Mouse (Mus musculus) liver, embryonic 13.5 days (tissue): Measurements from ENCODE around the gene C2cd2l. TPM values are rescaled to one million over a fixed set of nuclear protein-coding genes. Genes with fewer than 3 reads are reported as not detected.
"Not testable (repeated sequence)": the region's sequence is repeated elsewhere in the genome, so short reads cannot be mapped to it uniquely, and the experiment has no call there.

Experiments used
- ATAC-seq: fragments of 200-750 bp; cut with Nextera tagmentation; 2 replicates; pipeline ENCODE4 v1.8.0; 2017; ENCODE audit warnings: low read depth, mild to moderate bottlenecking, moderate number of reproducible peaks, moderate library complexity
- DNase-seq: peaks from one replicate; pipeline ENCODE4 v3.0.0; 2022
- H3K27ac ChIP-seq: fragments of 300-500 bp; sonication (generic); 2 replicates; pipeline ENCODE4 v1.5.1; 2015; ENCODE audit warnings: moderate library complexity, mild to moderate bottlenecking, inconsistent platforms
- H3K27me3 ChIP-seq: fragments of 300-500 bp; sonication (generic); 2 replicates; pipeline ENCODE4 v1.6.1; 2015; ENCODE audit warnings: mild to moderate bottlenecking, inconsistent platforms
- H3K36me3 ChIP-seq: fragments of 300-500 bp; sonication (generic); 2 replicates; pipeline ENCODE4 v1.6.1; 2015; ENCODE audit warnings: mild to moderate bottlenecking, inconsistent platforms
- H3K4me1 ChIP-seq: fragments of 300-500 bp; sonication (generic); replicated peaks from 2 replicates; pipeline ENCODE4 v1.6.1; 2015; ENCODE audit warnings: inconsistent platforms
- H3K4me2 ChIP-seq: fragments of 300-500 bp; sonication (generic); 2 replicates; pipeline ENCODE4 v1.6.1; 2015; ENCODE audit warnings: inconsistent platforms, mild to moderate bottlenecking, moderate library complexity
- H3K4me3 ChIP-seq: fragments of 300-500 bp; sonication (generic); replicated peaks from 2 replicates; pipeline ENCODE4 v1.5.1; 2015; ENCODE audit warnings: mild to moderate bottlenecking, inconsistent platforms
- H3K9ac ChIP-seq: fragments of 300-500 bp; sonication (generic); 2 replicates; pipeline ENCODE4 v1.6.1; 2015; ENCODE audit warnings: mild to moderate bottlenecking, inconsistent platforms
- H3K9me3 ChIP-seq: fragments of 300-500 bp; sonication (generic); replicated peaks from 2 replicates; pipeline ENCODE4 v1.6.1; 2016; ENCODE audit warnings: inconsistent platforms
- WGBS: fragments of 180-500 bp; shearing (Covaris S2); methylation state at CpG from one replicate; pipeline ENCODE4 v1.1.7; 2015; ENCODE audit not compliant: insufficient replicate concordance; 5-methylcytosine and 5-hydroxymethylcytosine counted together
- polyA plus RNA-seq: library from polyadenylated mRNA; unstranded; fragments of >200 nt; fragmentation: Nextera tagmentation; extraction: Ambion mirVana; gene quantifications from 2 replicates; pipeline ENCODE4 v1.2.1, GENCODE M21; 2015

The C2cd2l gene
- polyA plus RNA-seq: 6.4 and 8.2 TPM in 2 replicates

GRCm38 (mm10) chr9:44319887-44320798 is at the start of gene C2cd2l:
Gene C2cd2l (minus strand): TSS chr9:44320285.
- peak; percentile 96 for ATAC-seq
- Histone ChIP-seq H3K36me3 (peaks cover 27% of the 10 kb centered on the region), H3K27ac (peak within 1 kb of the TSS; percentile 91), H3K4me1 (peaks cover 55% of the 10 kb centered on the region), H3K9ac (peak within 1 kb of the TSS; percentile 99), H3K27me3 (no peaks in the 10 kb centered on the region), H3K4me3 (peak within 1 kb of the TSS; percentile 99), H3K4me2 (peak within 1 kb of the TSS; percentile 92), H3K9me3 (no peaks in the 10 kb centered on the region)
- peak; percentile 88 for DNase-seq
- under 1% methylated on average over 67 of the region's 67 CpGs for WGBS

DNA sequence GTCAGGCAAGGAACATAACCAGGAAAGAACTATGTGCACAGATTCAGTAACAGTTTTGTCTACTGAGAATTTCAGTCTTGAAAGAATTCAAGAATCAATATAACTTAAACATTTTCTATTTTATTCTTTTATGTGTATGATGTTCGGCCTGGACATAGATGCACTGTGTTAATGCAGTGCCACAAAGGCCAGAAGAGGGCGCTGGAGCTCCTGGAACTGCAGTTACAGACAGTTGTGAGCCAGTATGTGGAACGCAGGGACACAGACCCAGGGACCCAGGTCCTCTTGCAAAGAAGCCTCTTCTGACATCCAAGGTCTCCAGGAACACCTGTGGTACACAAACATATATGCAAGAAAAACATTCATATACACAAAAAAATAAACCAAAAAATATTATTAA is 44.4 kb upstream of the C2cd2l start:
- Histone ChIP-seq H3K27ac (no peak overlapping the region), H3K9me3 (no peaks in the 10 kb centered on the region), H3K4me3 (no peak overlapping the region), H3K27me3 (no peaks in the 10 kb centered on the region), H3K4me1 (peaks cover 12% of the 10 kb centered on the region), H3K9ac (no peak overlapping the region), H3K36me3 (peaks cover 5% of the 10 kb centered on the region), H3K4me2 (no peak overlapping the region)
- no peak for DNase-seq
- no peak for ATAC-seq
- 62% methylated on average over 3 of the region's 3 CpGs for WGBS

GRCm38 (mm10) chr9:44361931-44362330 is 41.8 kb upstream of the C2cd2l start:
- H3K4me2 ChIP-seq: peak overlapping the region; percentile 84
- H3K9ac ChIP-seq: peak overlapping the region; percentile 89
- DNase-seq, H3K27me3 ChIP-seq, ATAC-seq, H3K9me3 ChIP-seq: not testable (repeated sequence)
- H3K36me3 ChIP-seq: peaks cover 25% of the 10 kb centered on the region
- peak overlapping the region; percentile 85 for H3K27ac ChIP-seq
- H3K4me1 ChIP-seq: peaks cover 18% of the 10 kb centered on the region
- WGBS: 37% methylated on average over 4 of the region's 4 CpGs
- H3K4me3 ChIP-seq: peak overlapping the region; percentile 87

DNA sequence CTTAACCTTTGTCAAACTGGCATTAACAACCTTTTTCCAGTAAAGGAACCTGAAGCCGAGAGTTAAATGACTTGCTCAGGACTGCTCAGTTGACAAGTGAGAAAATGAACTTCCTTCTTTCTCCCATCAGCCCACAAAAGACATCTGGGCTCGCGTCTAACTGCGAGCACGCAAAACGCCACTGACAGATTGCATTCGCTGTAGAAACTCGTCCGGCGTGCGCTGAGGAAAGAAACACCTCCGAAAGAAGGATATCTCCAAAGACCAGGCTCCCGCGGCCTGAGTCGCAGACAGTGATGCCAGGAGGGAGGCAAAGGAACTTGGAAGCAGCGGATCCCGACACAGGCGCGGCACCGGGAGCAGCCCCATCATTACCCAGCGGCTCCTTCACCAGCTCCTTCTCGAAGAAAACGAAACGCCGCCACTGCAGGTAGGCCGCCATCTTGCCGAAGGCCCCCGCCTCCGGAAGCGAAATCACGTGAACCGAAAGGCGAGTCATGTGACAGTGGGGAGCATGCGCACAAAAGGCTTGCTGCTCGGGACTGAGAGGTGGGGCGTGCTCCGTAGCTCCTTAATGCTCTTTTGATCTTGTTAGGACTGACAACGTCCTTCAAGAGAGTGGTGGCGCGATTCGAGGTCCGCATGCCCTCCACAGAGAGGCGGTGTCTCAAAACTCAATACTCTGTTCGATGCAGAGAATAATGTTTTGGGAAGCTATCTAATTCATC is 41.3 kb upstream of the C2cd2l start, which contains the start of gene Vps11:
Vps11 (minus strand) TSS at position 481 of the 728 bp plus-strand sequence.
- DNase-seq: peak; percentile 92
- Histone ChIP-seq H3K9me3 (no peaks in the 10 kb centered on the region), H3K4me2 (peak within 1 kb of the TSS; percentile 84), H3K4me3 (peak within 1 kb of the TSS; percentile 87), H3K9ac (peak within 1 kb of the TSS; percentile 89), H3K27me3 (no peaks in the 10 kb centered on the region), H3K27ac (peak within 1 kb of the TSS; percentile 85), H3K4me1 (peaks cover 22% of the 10 kb centered on the region), H3K36me3 (peaks cover 31% of the 10 kb centered on the region)
- under 1% methylated on average over 44 of the region's 44 CpGs for WGBS
- ATAC-seq: peak; percentile 91

GRCm38 (mm10) chr9:44357207-44357606 is 37.1 kb upstream of the C2cd2l start:
- no peak overlapping the region for H3K4me2 ChIP-seq
- WGBS: 67% methylated on average over 4 of the region's 4 CpGs
- H3K36me3 ChIP-seq: peaks cover 72% of the 10 kb centered on the region
- peaks cover 27% of the 10 kb centered on the region for H3K4me1 ChIP-seq
- ATAC-seq (no peak), DNase-seq (no peak)
- H3K4me3 ChIP-seq: no peak overlapping the region
- no peak overlapping the region; the same call in 1 of the 2 replicates for H3K27ac ChIP-seq
- 0 out of 2 replicates have a peak overlapping the region, but pooled peaks have one; percentile 29 for H3K9ac ChIP-seq
- no peaks in the 10 kb centered on the region for H3K27me3 ChIP-seq
- no peaks in the 10 kb centered on the region for H3K9me3 ChIP-seq

GRCm38 (mm10) chr9:44353142-44353541 is 33.1 kb upstream of the C2cd2l start:
- Histone ChIP-seq H3K4me1 (peaks cover 17% of the 10 kb centered on the region), H3K36me3 (peaks cover 94% of the 10 kb centered on the region), H3K4me3 (no peak overlapping the region), H3K27ac (no peak overlapping the region), H3K4me2 (no peak overlapping the region), H3K27me3 (no peaks in the 10 kb centered on the region), H3K9me3 (no peaks in the 10 kb centered on the region; the same call in 1 of the 2 replicates), H3K9ac (peak overlapping the region; percentile 9; the same call in 1 of the 2 replicates)
- ATAC-seq (no peak), DNase-seq (no peak)
- WGBS: 88% methylated on average over 6 of the region's 6 CpGs

DNA sequence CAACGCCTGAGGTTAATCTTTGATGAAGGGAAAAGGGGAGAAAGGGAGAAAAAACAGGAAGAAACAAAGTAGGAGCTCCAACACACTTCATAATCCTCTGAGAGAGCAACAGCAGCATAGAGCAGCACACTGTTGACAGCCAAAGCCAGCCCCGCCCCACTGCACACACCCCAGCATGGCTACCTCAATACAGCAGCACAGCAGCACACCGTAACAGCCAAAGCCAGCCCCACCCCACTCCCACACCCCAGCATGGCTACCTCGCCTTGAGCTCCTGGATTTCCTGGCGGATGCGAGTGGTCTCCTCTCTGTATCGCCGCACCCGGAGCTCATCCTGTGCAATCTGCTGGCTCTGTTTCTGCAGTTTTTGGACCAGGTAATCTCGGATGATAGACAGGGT is 32.3 kb upstream of the C2cd2l start:
- H3K4me1 ChIP-seq: peaks cover 14% of the 10 kb centered on the region

GRCm38 (mm10) chr9:44351396-44351795 is 31.3 kb upstream of the C2cd2l start:
- H3K27me3 ChIP-seq: no peaks in the 10 kb centered on the region
- H3K4me3 ChIP-seq: no peak overlapping the region
- H3K4me2 ChIP-seq: no peak overlapping the region
- peaks cover 7% of the 10 kb centered on the region for H3K4me1 ChIP-seq
- no peak overlapping the region for H3K27ac ChIP-seq
- 83% methylated on average over 4 of the region's 4 CpGs for WGBS
- no peaks in the 10 kb centered on the region; the same call in 1 of the 2 replicates for H3K9me3 ChIP-seq
- DNase-seq (no peak), ATAC-seq (no peak)
- H3K36me3 ChIP-seq: peaks cover 98% of the 10 kb centered on the region
- no peak overlapping the region; the same call in 1 of the 2 replicates for H3K9ac ChIP-seq

More for the DNA sequence above, 32.3 kb upstream of the C2cd2l start:
- Histone ChIP-seq H3K4me2 (no peak overlapping the region), H3K4me3 (no peak overlapping the region), H3K27me3 (no peaks in the 10 kb centered on the region), H3K36me3 (peaks cover 96% of the 10 kb centered on the region), H3K9me3 (no peaks in the 10 kb centered on the region; the same call in 1 of the 2 replicates), H3K9ac (no peak overlapping the region), H3K27ac (no peak overlapping the region)
- 82% methylated on average over 10 of the region's 10 CpGs for WGBS
- DNase-seq (no peak), ATAC-seq (peak; percentile 72)

DNA sequence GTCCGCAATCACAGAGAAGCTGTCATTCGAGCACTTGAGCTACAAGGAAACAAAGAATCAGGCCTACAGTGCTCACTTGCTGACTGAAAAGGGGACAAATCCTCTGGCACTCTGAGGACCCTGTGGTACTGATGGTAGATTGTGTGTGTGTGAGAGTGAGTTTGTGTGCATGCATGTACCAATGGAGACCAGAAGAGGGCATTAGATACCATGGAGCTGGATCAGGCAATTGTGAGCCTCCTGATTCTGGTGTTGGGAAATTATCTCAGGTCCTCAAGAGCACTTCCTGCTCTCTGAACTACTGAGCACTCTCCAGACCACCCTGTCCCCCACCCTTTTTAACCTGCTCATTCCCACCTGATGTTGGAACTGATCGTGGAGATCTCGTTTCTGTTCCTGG is 28.5 kb upstream of the C2cd2l start:
- H3K36me3 ChIP-seq: peaks cover 74% of the 10 kb centered on the region

DNA sequence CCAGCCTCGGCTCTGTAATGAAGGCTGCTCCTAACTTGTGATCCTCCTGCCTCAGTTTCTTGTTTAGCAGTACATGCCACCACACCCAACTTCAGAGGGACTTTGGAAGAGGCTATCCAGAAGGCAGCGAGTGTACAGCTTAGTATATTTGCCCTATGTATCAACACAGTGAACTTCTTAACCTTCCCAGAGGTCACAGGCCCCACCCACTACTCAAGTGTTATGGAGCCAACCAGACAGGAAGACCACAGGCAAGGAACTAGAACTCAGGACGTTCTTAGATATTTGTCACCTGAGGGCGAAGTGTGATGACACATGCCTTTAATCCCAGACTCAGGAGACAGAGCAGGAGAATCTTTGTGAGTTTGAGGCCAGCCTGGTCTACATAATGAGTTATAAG is 27.5 kb upstream of the C2cd2l start:
- Histone ChIP-seq H3K27me3 (no peaks in the 10 kb centered on the region), H3K27ac (no peak overlapping the region), H3K9ac (no peak overlapping the region), H3K4me1 (peaks cover 25% of the 10 kb centered on the region), H3K36me3 (peaks cover 65% of the 10 kb centered on the region), H3K4me3 (no peak overlapping the region), H3K9me3 (no peaks in the 10 kb centered on the region; the same call in 1 of the 2 replicates), H3K4me2 (no peak overlapping the region)
- ATAC-seq (no peak), DNase-seq (no peak)
- WGBS: 80% methylated on average over 4 of the region's 4 CpGs

More for the DNA sequence above, 28.5 kb upstream of the C2cd2l start:
- Histone ChIP-seq H3K9me3 (no peaks in the 10 kb centered on the region; the same call in 1 of the 2 replicates), H3K9ac (no peak overlapping the region), H3K27me3 (no peaks in the 10 kb centered on the region), H3K4me2 (no peak overlapping the region), H3K27ac (no peak overlapping the region; the same call in 1 of the 2 replicates), H3K4me3 (no peak overlapping the region), H3K4me1 (peaks cover 21% of the 10 kb centered on the region)
- DNase-seq (no peak), ATAC-seq (no peak)
- WGBS: 89% methylated on average over 4 of the region's 4 CpGs

GRCm38 (mm10) chr9:44347166-44347565 is 27.1 kb upstream of the C2cd2l start:
- Histone ChIP-seq H3K27me3 (no peaks in the 10 kb centered on the region), H3K9me3 (no peaks in the 10 kb centered on the region; the same call in 1 of the 2 replicates), H3K27ac (no peak overlapping the region), H3K9ac (no peak overlapping the region), H3K4me3 (no peak overlapping the region), H3K4me2 (no peak overlapping the region), H3K4me1 (peaks cover 25% of the 10 kb centered on the region), H3K36me3 (peaks cover 60% of the 10 kb centered on the region)
- DNase-seq (no peak), ATAC-seq (no peak)
- WGBS: 87% methylated on average over 9 of the region's 9 CpGs
